Mouse (Mus musculus) kidney, postnatal 10 days (tissue): ENCODE results near the gene Trp53.

Experiments used
- DNase-seq: peaks from one replicate; pipeline ENCODE4 v3.0.0; 2021; ENCODE audit warnings: mixed read lengths

Gene Trp53

DNA sequence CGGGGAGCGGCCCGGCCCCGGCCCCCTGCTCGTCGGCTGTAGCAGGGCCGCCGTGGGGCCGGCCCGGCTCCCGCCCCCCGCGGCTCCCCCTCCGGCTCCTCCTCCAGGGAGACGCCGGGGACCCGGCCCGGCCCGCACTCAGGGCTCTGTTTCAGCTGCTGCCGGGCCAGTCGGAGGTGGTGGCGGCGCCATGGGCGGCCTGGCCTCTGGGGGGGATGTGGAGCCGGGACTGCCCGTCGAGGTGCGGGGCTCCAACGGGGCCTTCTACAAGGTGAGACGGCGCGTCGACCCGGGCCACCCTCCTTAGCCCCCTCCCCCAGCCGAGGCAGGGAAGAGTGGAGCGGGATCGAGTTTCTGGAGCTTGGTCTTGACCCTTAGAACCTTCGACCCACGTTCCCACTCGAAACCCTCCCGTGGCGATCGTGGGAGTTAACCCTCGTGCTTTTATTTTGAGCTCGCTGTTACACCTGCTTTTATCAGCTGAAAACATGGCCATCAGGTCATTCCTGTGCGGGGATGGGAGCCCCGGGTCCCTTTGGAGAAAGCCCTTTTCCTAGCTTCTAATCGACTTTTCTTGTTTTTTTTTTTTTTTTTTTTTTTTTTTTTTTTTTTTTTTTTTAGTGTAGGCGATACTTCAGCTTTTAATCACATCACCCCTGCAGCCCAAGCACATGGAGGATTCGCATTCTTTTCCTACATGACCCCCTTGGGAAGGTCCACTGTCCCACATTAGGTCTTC is 53.1 kb downstream of the Trp53 start:
- peak; percentile 83 for DNase-seq

DNA sequence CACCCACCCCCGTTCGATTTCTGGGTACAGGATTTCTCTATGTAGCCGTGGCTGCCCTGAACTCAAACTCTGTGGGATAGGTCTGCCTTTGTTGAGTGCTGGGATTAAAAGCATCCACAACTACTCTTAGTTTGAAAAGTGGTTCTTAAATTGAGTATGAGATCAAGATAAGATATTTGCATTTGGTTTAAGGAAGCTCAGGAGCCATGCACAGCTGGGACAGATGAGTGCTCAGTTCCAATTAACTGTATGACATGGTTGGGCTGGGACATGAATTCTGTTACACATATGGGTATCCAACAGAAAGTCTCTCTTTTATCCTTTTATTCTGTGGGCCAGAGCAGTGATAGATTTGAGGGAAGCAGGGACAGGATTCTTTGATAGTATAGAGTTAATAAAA is 55.3 kb downstream of the Trp53 start:
- no peak for DNase-seq
